Mouse (Mus musculus) A20 (cell line): ENCODE results near the gene Wfdc16.
"Not testable (repeated sequence)": the region's sequence is repeated elsewhere in the genome, so short reads cannot be mapped to it uniquely, and the experiment has no call there.

Experiments
- DNase-seq: peaks from one replicate; pipeline ENCODE4 v3.0.0-alpha.2; 2011; ENCODE audit warnings: low read depth, low spot score

Gene Wfdc16

GRCm38 (mm10) chr2:164600179-164600578 lies 38.4 kb downstream of the Wfdc16 start:
- DNase-seq, result peak; percentile 31

GRCm38 (mm10) chr2:164593494-164593893 lies 45.1 kb downstream of the Wfdc16 start, which contains the start of gene Eppin:
Eppin (minus strand) TSS chr2:164593594.
- DNase-seq, result no peak

GRCm38 (mm10) chr2:164592014-164592413 lies 46.6 kb downstream of the Wfdc16 start:
- DNase-seq, result peak; percentile 38

GRCm38 (mm10) chr2:164585025-164585725 lies 53.4 kb downstream of the Wfdc16 start, which contains the start of gene Wfdc6a:
Wfdc6a (minus strand) TSS chr2:164585447.
- not testable (repeated sequence) for DNase-seq
